Mouse (Mus musculus): ENCODE results near the gene Fpgs.
A peak's percentile ranks its signal among the peaks of the same experiment; 100 is the strongest.

Gene Fpgs

DNA sequence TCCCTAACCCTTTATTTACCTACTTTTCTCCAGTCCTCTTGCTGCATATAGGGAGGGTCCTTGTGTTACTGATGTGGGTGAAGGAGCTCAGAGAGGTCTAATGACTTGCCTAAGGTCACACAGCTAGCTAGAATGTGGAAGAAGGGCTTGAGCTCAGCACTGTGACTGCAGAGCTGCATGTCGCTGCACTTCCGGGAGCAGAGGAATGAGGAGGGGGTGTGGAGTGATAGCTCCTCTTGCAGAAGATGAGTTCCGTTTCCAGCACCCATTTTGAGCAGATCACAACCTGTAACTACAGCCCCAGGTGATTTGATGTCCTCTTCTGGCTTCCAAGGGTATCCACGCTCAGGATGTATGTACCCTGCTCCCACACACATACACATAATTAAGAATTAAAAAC is 20.2 kb upstream of the Fpgs start:
- DNase-seq, result no peak

DNA sequence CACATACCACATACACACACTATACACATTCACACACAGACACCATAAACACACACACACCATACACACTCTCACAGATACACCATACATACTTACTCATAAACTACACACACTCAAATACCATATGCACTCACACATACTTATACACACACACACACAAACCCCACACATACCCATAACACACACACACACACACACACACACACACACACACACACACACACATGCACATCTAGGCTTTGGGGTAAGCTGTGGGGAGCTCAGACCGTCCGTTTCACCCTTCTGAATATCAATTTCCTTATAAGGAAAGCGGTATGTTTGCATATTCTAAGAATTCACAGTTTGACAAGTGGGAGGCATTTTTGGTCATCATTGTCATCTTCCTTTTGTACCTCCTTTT is 18.6 kb upstream of the Fpgs start:
- no peak for DNase-seq

DNA sequence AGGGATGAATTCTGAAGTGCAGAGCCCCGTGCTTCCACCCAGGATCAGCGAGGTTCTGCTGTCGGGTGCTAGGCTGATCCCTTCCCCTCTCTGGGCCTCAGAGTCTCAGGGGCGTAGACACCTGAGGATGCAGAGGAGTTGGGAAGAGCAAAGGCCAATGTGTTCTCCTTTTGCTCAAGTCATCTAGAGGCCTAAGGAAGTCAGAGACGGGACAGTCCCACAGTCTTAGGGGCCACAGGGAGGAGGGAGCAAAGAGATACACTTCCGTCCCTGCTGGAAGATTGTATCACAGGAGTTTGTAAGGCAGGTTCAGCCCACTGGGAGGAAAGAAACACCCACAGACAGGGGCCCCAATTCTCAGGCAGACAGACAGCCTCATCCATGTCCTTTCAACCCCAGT is 18.1 kb upstream of the Fpgs start:
- no peak for DNase-seq

DNA sequence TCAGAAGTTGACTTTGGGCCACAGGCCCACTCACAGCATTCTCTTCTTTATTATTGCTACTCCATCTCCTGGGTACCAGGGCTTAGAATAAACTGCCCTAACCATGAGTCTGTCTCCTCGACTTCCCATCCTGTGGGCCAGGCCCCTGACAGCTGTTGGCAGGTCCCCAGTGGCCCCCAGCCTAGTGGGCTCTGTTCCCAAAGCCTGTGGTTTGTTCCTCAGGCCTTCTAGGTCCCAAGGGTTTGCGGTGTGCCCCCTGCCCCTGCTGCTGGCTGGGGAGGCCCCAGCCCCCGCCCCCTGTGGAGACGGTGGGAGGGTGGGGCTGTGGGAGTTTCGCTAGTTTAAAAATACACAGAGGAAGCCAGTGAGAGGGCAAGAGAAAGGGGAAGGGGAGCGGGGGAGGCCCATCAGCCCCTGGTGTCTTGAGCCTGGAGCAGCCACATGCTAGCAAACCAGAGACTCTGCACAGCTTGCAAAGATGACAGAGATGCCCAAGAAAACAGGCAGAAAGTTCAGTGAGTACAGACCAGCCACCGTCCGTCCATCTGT is 16.8 kb upstream of the Fpgs start, which contains the start of gene Sh2d3c:
TSS of gene Sh2d3c (plus strand) at position 375 of the 549 bp plus-strand sequence.
- no peak for DNase-seq

DNA sequence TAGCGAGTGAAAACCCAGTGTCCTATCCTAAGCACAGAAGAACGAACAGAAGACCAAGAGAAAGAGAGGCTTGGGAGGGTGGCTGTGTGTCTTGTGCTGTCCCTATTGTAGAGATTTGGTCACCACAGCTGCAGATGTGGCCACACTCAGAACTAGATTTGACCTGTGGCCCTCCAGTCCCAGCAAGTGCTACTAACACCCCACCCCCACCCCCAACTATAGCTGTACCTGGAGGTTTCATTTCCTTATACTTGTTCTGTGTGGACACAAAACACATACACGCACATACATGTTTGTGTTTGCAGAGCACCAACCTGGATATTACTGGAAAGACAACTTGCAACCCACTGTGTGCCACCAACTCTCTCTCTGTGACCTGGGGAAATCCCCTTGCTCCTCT is 16.1 kb upstream of the Fpgs start:
- DNase-seq, result no peak

DNA sequence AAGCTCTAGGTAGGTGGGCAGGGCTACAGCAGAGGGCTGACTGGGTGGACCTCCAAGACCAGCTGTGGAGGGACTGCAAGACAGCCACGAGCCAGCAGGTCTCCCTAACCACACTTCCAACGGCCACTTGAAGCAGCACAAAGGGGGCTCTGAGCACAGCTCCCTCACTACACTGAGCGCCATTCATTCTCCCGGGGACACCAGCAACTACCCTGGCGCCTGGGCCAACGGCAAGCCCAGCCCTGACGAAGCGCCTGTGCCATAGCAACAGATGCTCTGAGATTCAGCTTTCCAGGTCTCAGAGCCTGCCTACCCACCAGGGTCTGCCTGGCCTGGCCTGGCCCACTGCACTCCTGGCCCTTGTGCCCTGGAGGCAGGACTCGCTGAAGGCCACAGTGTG is 14.8 kb upstream of the Fpgs start:
- peak; percentile 38 for DNase-seq

DNA sequence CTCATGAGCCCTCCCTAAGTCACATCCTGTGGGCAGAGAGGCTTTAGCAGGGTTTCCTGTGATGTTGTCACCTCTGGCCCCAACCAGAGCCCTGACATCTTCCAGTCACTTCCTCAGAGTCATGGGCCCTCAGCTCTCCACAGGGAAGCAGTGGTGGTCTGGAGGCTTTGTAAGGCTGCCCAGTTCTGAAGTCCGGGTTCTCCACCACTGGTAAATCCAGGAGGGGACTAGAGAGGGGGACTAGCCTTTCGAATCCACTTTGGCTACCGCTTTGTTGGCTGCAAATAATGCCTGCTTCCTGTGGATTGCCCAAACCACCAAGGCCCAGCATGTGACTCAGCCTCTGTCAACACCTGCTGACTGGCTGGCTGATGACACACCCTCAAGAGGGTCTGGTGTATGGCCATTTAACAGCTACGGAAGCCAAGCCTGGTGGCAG is 11.1 kb upstream of the Fpgs start:
- DNase-seq, result no peak

DNA sequence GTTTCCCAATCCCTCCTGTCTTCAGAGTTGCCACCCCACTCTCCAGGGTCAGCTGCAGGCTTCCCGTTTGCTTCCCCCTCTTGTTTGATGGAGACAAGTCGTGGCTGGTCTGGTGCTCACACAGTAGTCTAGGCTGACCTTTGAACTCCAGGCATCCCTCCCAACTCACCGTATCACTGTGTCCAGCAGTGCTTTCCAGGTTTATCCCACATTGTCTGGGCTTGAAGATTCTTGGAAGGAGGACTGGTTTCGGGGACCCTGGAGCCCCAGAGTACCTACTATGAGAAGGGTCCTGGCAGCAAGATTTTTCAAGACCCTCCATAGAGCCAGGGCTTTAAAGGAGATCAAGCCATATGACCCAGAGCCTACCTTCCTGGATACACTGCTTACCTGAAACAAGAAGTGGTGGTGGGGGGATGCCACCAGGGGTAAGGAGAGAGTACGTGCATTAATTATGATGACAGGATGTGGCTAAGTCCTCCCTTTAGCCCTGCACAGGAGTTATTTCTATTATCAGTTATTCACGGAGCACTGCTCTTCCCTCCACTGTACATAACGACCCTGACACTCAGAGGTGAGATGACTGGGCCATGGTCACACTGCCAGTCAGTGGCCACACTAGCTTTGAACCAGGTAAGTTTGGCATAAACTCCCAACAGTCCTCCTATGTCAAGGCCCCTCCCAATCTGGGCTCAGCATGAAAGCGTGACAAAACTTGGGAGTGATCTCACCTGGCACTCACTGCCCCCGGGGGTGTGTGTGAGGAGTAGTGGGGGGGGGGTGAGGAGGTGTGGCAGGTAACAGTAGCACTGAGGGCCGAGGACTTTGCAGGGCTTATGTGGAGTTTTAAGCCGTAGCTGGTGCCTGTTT is 10.4 kb upstream of the Fpgs start:
- DNase-seq, result no peak

DNA sequence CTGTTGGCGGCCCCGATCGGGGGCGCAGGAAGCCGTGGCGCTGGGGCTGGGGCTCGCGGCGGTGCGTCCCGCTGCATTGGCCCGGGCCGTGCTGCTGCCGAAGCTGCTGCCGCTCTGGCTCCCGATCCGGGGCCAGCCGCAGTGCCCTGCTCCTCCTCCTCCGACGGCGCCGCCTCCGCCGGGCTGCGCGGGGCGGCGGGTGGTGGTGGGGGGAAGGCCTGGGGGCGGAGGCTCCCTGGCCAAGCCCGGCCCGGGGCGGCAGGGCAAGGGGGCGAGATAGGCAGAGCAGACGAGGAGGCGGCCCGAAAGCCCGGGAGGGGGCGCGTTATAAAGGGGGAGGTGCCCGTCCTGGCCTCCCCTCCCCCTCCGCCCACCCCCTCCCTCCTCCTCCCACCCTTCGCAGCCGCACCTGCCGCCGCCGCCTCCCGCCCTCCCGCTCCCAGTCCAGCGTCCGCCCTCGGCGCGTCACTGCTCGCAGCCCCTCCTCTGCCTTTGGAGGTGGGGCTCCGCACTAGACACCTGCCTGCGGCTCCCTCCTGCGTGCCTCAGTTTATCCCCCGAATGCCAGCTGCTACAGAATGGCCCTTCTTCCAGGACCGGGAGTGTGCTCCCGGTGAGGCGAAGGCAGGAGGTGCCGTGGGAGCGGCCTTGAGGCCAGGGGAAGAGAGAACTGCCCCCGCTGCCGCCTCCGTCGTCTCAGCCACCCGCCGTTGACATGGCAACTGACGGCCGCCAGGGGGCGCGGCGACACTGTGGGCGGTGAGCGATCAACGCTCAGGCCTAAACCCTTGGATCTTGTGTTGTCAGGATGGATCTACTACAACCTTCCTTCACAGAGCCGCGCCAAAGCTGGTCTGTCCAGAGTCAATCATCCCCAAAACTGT is 9.2 kb upstream of the Fpgs start, which contains the start of gene Cdk9:
TSS of gene Cdk9 (minus strand) at position 143 of the 884 bp plus-strand sequence.
- peak; percentile 82 for DNase-seq

DNA sequence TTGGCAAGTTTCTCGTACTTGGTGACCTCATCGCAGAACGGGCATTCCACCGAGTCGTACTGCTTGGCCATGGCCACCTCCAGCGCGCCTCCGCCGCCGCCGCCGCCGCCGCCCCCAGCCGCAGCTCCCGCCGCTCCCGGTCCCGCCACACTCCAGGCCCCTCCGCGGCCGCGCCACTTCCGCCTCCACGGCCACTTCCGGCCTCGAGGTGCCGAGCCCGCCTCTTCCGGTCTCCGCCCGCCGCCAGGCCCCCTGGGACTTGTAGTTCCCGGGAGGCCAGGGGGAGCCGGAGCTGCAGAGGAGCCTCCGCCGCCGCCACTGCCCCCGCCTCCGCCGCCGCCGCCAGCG is 8.6 kb upstream of the Fpgs start:
- DNase-seq, result peak; percentile 95

DNA sequence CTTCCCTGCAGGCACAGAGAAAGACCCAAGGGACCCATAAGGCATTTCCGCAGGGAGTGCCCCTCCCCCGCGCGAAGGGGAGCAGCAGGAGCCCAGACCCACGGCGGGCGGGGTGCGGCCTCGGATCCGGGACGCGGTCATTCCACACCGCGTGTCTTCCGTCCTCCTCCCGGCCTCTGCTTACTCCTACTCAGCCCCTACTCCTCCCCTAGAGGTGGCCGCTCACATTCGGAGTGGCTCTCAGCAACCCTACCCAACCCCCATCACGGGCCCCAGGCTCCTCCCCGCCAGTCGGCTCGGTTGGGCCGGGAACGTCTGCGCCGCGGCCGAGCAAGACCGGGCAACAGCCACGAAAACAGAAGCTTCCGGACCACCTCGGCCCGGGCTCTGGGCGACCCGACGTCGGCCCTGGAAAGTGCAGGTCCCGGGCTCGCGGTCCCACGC is 8.2 kb upstream of the Fpgs start:
- DNase-seq, result peak; percentile 60

DNA sequence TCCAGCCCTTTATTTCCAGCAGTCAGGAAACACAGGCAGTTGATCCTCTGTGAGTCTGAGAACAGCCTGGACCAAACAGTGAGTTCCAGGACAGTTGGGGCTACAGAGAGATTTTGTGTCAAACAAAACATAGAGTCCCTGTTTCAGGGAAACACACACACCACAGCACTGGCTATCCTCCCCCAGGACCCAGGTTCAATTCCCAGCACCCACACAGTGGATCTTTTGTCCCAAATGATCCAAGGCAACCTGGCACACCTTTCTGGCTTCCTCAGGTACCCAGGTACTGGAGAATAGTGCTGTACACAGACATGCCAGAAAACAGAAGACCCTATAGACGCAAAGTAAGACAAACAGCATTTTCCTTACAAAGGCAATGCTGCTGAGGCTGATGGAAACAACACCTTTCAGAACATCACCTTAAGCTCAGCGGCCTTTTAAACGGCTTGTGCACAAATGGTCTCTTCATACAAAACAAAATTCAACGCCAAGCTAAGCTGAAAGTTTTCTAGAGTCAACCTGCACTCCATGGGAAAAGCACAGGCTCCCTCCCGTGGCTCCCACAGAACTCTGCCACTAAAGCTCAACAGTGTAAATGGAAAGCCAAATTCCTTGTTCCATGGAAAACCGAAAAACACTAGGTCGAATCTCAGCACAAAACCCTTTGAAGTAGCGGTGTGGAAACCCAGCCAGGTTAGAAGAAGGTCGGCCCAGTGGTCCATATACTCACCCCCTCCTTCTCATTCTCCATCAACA is 7.5 kb upstream of the Fpgs start:
- no peak for DNase-seq

DNA sequence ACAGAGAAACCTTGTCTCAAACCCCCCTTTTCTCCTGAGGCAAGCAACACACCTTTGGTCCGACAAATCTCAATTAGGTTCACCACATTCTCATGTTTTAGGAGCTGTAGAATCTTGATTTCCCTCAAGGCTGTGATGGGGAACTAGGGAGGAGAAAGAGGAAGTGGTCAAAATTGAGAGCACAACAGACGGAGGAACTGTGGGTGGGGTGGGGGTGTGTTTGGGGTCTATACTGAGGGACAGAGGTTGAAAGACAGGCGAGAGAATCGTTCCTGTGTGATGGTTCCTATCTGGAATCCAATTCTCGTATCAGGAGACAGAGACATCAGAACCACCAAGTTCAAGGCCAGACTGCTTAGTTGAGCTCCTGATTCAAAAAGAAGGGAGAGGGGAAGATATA is 6.5 kb upstream of the Fpgs start:
- DNase-seq, result no peak

DNA sequence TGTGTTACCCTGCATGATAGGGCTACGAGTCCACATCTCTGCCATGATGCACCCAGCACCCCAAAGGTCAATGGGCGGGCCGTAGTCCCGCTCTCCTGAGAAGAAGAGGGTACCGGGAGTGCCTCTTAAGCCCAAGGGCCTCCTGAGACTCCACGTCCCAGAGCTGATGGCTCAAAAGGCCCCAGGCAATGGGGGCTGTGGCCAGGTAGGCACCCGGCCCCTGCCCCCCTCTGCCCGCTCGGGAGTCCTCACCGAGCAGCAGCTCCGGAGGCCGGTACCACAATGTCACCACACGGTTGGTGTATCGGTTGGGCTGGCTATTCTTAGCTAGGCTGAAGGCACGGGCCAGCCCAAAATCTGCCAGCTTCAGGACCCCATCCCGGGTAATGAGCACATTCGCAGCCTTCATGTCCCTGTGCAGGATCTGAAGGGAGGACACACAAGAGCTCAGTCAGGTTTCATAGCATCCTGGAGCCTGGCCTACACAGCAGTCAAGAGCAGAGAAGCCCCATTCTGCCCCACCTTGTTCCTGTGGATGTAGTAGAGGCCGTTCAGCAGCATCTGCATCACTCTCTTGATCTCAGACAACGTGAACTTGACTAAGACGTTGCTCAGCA is 5.7 kb upstream of the Fpgs start:
- no peak for DNase-seq

DNA sequence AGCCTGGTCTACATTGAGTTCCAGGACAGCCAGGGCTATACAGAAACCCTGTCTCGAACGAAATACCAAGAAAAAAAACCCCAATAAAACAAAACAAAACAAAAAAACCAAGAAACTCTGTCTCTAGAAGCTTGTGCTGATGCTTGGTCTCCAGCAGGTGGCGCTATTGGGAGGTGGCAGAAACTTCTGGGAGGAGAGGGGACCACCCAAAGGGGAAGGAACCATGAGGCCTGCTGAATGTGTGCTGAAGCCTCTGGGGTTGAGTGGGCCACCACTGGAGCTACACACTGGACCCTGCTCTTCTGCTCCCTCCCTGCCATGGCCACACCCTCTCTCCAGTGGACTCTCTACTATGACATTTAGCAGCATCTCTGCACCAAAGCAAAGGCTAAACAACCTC is 4.7 kb upstream of the Fpgs start:
- peak; percentile 71 for DNase-seq

DNA sequence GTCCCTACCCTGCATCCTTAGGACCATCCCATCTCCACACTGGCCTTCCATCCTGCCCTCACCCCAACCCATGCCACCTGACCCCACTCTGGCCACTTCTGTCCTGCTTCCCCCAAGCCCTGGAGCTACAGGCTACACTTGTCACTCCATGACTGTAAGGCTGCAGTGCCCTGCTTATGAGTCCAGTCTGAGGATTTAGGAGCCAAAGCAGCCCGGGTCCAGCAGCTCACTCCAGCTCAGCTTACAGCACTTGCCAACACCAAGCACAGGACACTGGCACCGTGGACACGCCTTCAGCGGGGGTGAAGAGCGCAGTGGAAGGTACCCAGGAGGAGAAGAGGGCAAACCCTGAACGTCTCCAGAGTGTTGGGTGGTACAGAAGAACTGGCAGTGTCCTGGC is 3.0 kb upstream of the Fpgs start:
- DNase-seq, result no peak

DNA sequence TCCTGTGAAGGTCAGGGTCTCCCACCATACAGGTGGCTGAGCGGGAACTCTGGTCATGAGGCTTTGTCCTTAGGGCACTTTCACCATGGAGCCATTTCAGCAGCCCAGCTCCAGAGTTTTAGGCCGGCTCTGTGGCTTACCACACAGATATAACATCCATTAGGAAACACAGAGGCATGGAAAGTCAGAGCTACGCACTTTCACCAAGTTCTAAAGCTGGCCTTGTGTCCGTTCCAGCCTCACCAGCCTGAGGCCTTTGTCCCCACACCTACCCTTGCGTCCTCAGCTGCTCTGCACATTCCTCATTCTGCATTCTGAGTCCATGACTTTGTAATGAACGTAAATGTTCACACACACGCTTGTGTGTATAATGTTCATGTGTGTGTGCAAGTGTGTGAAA is 1.1 kb upstream of the Fpgs start:
- DNase-seq, result no peak

DNA sequence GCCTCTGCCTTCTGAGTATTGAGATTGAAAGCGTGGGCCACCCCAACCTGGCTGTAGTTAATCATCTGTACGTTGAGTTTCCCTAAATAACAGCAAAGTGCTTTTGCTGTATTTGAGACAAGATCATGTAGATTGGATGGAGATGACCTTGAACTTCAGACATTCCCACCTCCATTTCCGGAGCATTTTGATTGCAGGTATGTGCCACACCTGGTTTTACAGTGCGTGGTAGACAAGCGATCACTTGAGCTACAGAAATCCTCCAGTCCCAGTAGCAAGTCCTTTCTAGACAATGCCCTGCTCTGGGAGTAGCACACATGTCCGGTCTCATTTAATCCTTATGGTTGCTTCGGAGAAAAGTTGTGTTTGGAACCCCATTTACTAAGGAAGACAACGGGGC is 899 bp downstream of the Fpgs start:
- DNase-seq, result no peak

DNA sequence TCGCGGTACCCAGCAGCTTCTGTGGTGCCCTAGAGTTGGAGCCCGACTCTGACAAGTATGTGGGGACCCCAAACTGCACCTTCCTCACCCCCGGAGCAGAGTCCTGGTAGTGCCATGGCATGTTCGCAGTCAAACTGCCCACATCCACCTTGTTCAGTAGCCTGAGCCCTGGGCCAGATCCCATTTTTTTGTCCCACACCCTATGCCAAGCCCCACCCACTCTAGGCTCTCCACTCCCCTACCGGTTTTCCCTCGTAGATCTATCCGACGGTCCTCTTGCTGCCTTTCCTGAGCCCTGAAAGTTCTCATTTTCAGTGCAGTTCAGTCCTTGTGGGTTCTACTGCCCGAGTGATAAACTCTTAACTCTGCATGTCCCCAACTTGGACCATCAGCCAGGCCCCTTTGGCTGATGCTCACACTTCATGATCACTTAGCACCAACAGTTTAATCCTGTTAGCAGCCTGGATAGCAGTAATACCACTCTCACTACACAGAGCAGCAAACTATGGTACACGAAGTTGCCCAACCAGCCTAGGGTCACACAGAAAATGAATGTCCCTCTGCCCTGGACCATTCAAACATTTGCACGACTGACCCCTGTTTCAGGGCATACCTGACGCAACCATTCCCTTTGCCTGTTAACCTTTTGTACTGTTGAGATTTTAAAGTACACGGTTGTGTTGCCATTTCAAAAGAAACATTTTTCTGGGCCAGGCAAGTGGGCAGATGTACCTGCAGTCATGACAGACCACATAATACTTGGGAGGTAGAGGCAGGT is 2.8 kb downstream of the Fpgs start:
- no peak for DNase-seq

DNA sequence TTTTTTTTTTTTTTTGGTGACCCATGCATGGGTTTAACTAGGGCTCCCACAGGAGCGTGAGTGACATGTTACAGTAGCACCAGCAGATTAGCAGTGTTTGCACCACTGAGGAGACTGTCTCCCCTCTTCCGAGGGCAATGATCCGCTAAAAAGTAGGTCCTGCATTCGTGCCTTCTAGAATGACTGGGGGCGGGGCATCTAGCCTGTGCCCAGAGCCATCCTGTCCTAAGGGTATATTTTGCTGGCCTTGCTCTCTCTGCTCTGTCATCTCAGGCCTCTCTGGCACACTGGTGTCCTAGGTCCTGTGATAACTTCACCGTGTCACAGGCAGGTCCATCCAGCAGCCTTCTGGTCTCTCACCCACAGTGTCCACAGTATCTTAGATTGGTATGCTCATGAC is 4.3 kb downstream of the Fpgs start:
- no peak for DNase-seq

DNA sequence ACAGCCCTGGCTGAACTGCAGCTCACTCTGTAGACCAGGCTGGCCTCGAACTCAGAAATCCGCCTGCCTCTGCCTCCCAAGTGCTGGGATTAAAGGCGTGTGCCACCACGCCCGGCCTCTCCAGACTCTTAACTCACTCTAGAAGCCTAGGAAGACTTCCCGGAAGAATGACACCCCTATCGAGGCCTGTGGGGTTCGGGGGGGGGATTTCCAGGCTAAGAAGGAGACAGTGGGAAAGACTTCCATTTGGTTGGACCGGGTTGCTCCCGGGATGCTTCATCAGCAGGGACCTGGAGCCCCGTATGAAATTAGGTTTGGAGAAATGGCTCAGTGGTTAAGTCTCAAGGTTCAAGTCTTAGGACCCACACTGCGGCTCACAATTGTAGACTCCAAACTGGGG is 9.3 kb downstream of the Fpgs start:
- DNase-seq, result no peak
